ENCODE assay signal across 8 mouse cellular contexts in the genomic region with DNA sequence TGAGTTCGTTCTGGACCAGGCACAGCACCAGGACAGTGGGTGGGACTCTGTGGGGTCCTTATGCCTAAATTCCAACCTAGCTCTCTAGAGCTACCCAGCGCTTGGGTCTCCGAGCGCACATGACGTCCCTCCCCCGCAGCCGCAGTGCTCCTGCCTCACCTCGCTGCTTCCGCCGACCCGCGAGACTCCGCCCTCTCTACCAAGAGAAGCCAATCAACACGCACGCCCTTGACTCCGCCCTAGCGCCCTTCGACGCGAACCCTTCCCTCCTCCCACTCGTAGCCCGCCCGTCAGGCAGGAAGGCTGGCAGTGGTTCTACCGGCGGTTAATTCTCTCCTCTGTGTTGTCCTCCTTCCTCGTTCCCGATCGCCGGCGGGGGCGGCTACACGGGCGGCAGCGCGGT. TPM values are rescaled to one million over a fixed set of nuclear protein-coding genes. Genes with fewer than 3 reads are reported as not detected.
DNase-seq lines count a peak whose midpoint lies in the region; ATAC-seq and TF ChIP-seq lines count a peak whose summit lies in the region.

Gene Mapk1, plus strand, starts transcription at position 252 of the 403 bp plus-strand sequence.

- H3K36me3 ChIP-seq in CH12.LX (replicated peaks in 1 of 2; ENCODE audit: control insufficient read depth in 1 of 2, insufficient read depth in 1 of 2, low read length in 1 of 2), result peaks cover 5 to 28% of the 10 kb centered on the region in 2 experiments
- H3K36me3 ChIP-seq in forebrain, embryonic 11.5 days (ENCODE audit: control insufficient read depth, insufficient read depth, low read length), result no peaks in the 10 kb centered on the region; the same call in 1 of the 2 replicates
- H3K36me3 ChIP-seq in heart, embryonic 16.5 days (ENCODE audit: control insufficient read depth, insufficient read depth), result 0 out of 2 replicates have a peak, but pooled peaks cover under 1% of the 10 kb centered on the region
- peaks cover 12% of the 10 kb centered on the region for H3K36me3 ChIP-seq in liver, embryonic 15.5 days (replicated peaks)
- peaks cover 11% of the 10 kb centered on the region for H3K36me3 ChIP-seq in neural tube, embryonic 12.5 days

- ATAC-seq in forebrain, embryonic 11.5 days (replicated peaks; ENCODE audit: low FRiP score), result peak; percentile 98
- ATAC-seq in heart, embryonic 16.5 days (replicated peaks; ENCODE audit: extremely low read depth, insufficient read depth, low FRiP score), result peak; percentile 98
- ATAC-seq in liver, embryonic 15.5 days (ENCODE audit: insufficient read depth), result peak; percentile 93
- ATAC-seq in neural tube, embryonic 12.5 days (ENCODE audit: low FRiP score, low read depth), result peak; percentile 98

- peak within 1 kb of the TSS; percentile 92 for H3K9ac ChIP-seq in CH12.LX (ENCODE audit: insufficient read depth, low read depth)
- peak within 1 kb of the TSS; percentile 95 for H3K9ac ChIP-seq in forebrain, embryonic 11.5 days (ENCODE audit: low read length)
- H3K9ac ChIP-seq in heart, embryonic 16.5 days (ENCODE audit: low read length), result peak within 1 kb of the TSS; percentile 96
- H3K9ac ChIP-seq in liver, embryonic 15.5 days, result peak within 1 kb of the TSS; percentile 94
- H3K9ac ChIP-seq in neural tube, embryonic 12.5 days, result peak within 1 kb of the TSS; percentile 95

- H3K79me2 ChIP-seq in CH12.LX (replicated peaks; ENCODE audit: control insufficient read depth, extremely low read depth, insufficient read depth, poor library complexity, severe bottlenecking), result peaks cover 46% of the 10 kb centered on the region

- peak within 1 kb of the TSS; percentile 90 for H3K4me2 ChIP-seq in CH12.LX (ENCODE audit: insufficient read depth, low read depth, poor library complexity, severe bottlenecking)
- peak within 1 kb of the TSS; percentile 75 for H3K4me2 ChIP-seq in forebrain, embryonic 11.5 days (ENCODE audit: low read depth, low read length, severe bottlenecking)
- peak within 1 kb of the TSS; percentile 78 for H3K4me2 ChIP-seq in heart, embryonic 16.5 days (ENCODE audit: low read depth, low read length)
- H3K4me2 ChIP-seq in liver, embryonic 15.5 days, result peak within 1 kb of the TSS; percentile 90
- H3K4me2 ChIP-seq in neural tube, embryonic 12.5 days (replicated peaks), result peak within 1 kb of the TSS; percentile 70

- peak; percentile 99 for DNase-seq in CH12.LX (ENCODE audit: extremely low read depth)
- DNase-seq in c-Kit-positive CD71-positive TER-119-negative erythroid progenitor cells, embryonic 14.5 days (ENCODE audit: low read depth), result peak; percentile 94
- peak; percentile 98 for DNase-seq in forebrain, embryonic 11.5 days (ENCODE audit: low spot score)
- DNase-seq in kidney, postnatal 36 days, result peak; percentile 97 to 98
- DNase-seq in telencephalon, adult 2 months (ENCODE audit: low read depth, low spot score), result peak; percentile 96

- TF ChIP-seq RAD21 in CH12.LX (IDR thresholded peaks at IDR 0.05; ENCODE audit: low read depth, low read length), result no peak; the same call in 1 of the 2 replicates

- H3K4me1 ChIP-seq in CH12.LX (ENCODE audit: control insufficient read depth in 1 of 2, insufficient read depth in 2 of 2), result peaks cover 8 to 45% of the 10 kb centered on the region in 2 experiments
- no peaks in the 10 kb centered on the region; the same call in 1 of the 2 replicates for H3K4me1 ChIP-seq in forebrain, embryonic 11.5 days (replicated peaks; ENCODE audit: control insufficient read depth, insufficient read depth, low read length)
- H3K4me1 ChIP-seq in heart, embryonic 16.5 days (ENCODE audit: control insufficient read depth, insufficient read depth, low read length), result peaks cover 16% of the 10 kb centered on the region
- H3K4me1 ChIP-seq in liver, embryonic 15.5 days (replicated peaks), result peaks cover 28% of the 10 kb centered on the region
- peaks cover 16% of the 10 kb centered on the region for H3K4me1 ChIP-seq in neural tube, embryonic 12.5 days

- TF ChIP-seq EP300 in CH12.LX (IDR thresholded peaks at IDR 0.05; ENCODE audit: low read length), result no peak

- in situ Hi-C loops in CH12.LX (cut with MboI; ENCODE audit: low pct_ligation_motif_present, low pct_unique_long_range_greater_than_20kb, low sequenced_read_pairs), result no loop called here

- H3K4me3 ChIP-seq in CH12.LX (replicated peaks in 1 of 3; ENCODE audit: low read depth in 2 of 3, low read length in 2 of 3, poor library complexity in 1 of 3), result peak within 1 kb of the TSS; percentile 67 to 94 (median 88)
- peak within 1 kb of the TSS; percentile 98 for H3K4me3 ChIP-seq in forebrain, embryonic 11.5 days (ENCODE audit: low read depth, low read length)
- peak within 1 kb of the TSS; percentile 87 for H3K4me3 ChIP-seq in heart, embryonic 16.5 days (ENCODE audit: low read length)
- peak within 1 kb of the TSS; percentile 99 for H3K4me3 ChIP-seq in liver, embryonic 15.5 days (replicated peaks)
- peak within 1 kb of the TSS; percentile 97 for H3K4me3 ChIP-seq in neural tube, embryonic 12.5 days

- WGBS in forebrain, embryonic 11.5 days, result 0% methylated on average over 35 of the region's 35 CpGs
- WGBS in heart, embryonic 16.5 days, result under 1% methylated on average over 35 of the region's 35 CpGs
- under 1% methylated on average over 35 of the region's 35 CpGs for WGBS in liver, embryonic 15.5 days (ENCODE audit: insufficient replicate concordance)
- WGBS in neural tube, embryonic 12.5 days, result under 1% methylated on average over 35 of the region's 35 CpGs

- H3K27me3 ChIP-seq in CH12.LX (replicated peaks), result peaks cover 3% of the 10 kb centered on the region
- H3K27me3 ChIP-seq in forebrain, embryonic 11.5 days (ENCODE audit: control insufficient read depth, insufficient read depth, low read length), result no peaks in the 10 kb centered on the region
- no peaks in the 10 kb centered on the region for H3K27me3 ChIP-seq in heart, embryonic 16.5 days (ENCODE audit: control insufficient read depth, insufficient read depth, low read length)
- no peaks in the 10 kb centered on the region for H3K27me3 ChIP-seq in liver, embryonic 15.5 days
- H3K27me3 ChIP-seq in neural tube, embryonic 12.5 days (replicated peaks), result no peaks in the 10 kb centered on the region

- TF ChIP-seq POLR2A in CH12.LX (IDR thresholded peaks at IDR 0.05; ENCODE audit: low read depth, low read length), result peak; percentile 98

- dilution Hi-C loops in CH12.LX (cut with MboI; ENCODE audit: extremely low pct_ligation_motif_present, extremely low pct_unique_long_range_greater_than_20kb, low sequenced_read_pairs), result no loop called here

- peak within 1 kb of the TSS; percentile 92 for H3K27ac ChIP-seq in CH12.LX (ENCODE audit: insufficient read depth, low read depth)
- H3K27ac ChIP-seq in forebrain, embryonic 11.5 days (ENCODE audit: low read depth, low read length), result peak within 1 kb of the TSS; percentile 85
- H3K27ac ChIP-seq in heart, embryonic 16.5 days (ENCODE audit: low read length), result peak within 1 kb of the TSS; percentile 95
- H3K27ac ChIP-seq in liver, embryonic 15.5 days (replicated peaks), result peak within 1 kb of the TSS; percentile 91
- H3K27ac ChIP-seq in neural tube, embryonic 12.5 days, result peak within 1 kb of the TSS; percentile 94

- H3K9me3 ChIP-seq in CH12.LX (replicated peaks; ENCODE audit: low read length), result peaks cover 2% of the 10 kb centered on the region
- H3K9me3 ChIP-seq in forebrain, embryonic 11.5 days (ENCODE audit: control insufficient read depth, low read length), result no peaks in the 10 kb centered on the region
- no peaks in the 10 kb centered on the region; the same call in 1 of the 2 replicates for H3K9me3 ChIP-seq in heart, embryonic 16.5 days (replicated peaks; ENCODE audit: control insufficient read depth, low read length)
- H3K9me3 ChIP-seq in liver, embryonic 15.5 days (replicated peaks), result no peaks in the 10 kb centered on the region
- H3K9me3 ChIP-seq in neural tube, embryonic 12.5 days, result no peaks in the 10 kb centered on the region

- no peak for TF ChIP-seq CTCF in CH12.LX (conservative IDR thresholded peaks at IDR 0.05 in 1 of 2, IDR thresholded peaks at IDR 0.05 in 1 of 2; ENCODE audit: low read depth in 2 of 2, low read length in 2 of 2)

TF ChIP-seq in CH12.LX, 34 proteins besides CTCF, POLR2A, EP300 and RAD21 (continues in another document):
- TF ChIP-seq USF2 (conservative IDR thresholded peaks at IDR 0.05; ENCODE audit: low read depth, low read length) (0 out of 2 replicates have a peak, but pooled peaks have one; percentile 28), JUN (IDR thresholded peaks at IDR 0.05; ENCODE audit: insufficient read depth, low read depth, low read length) (no peak), MAFK (IDR thresholded peaks at IDR 0.05; ENCODE audit: insufficient replicate concordance, low read length) (no peak), CHD1 (IDR thresholded peaks at IDR 0.05; ENCODE audit: low read depth, low read length) (no peak), NRF1 (IDR thresholded peaks at IDR 0.05; ENCODE audit: low read depth, low read length) (peak; percentile 79), RCOR1 (conservative IDR thresholded peaks at IDR 0.05; ENCODE audit: low read depth, low read length) (0 out of 2 replicates have a peak, but pooled peaks have one; percentile 30), TBP (conservative IDR thresholded peaks at IDR 0.05; ENCODE audit: low read depth, low read length) (peak; percentile 91), USF1 (IDR thresholded peaks at IDR 0.05; ENCODE audit: low read depth, low read length) (peak; percentile 40; the same call in 1 of the 2 replicates), CHD2 (IDR thresholded peaks at IDR 0.05; ENCODE audit: low read length) (peak; percentile 77), ETS1 (conservative IDR thresholded peaks at IDR 0.05; ENCODE audit: low read depth, low read length) (peak; percentile 26; the same call in 1 of the 2 replicates), MXI1 (IDR thresholded peaks at IDR 0.05; ENCODE audit: low read depth, low read length) (peak; percentile 81), ZC3H11A (IDR thresholded peaks at IDR 0.05; ENCODE audit: low read depth, low read length) (no peak), NELFE (IDR thresholded peaks at IDR 0.05; ENCODE audit: low read depth, low read length) (peak; percentile 99), ZMIZ1 (IDR thresholded peaks at IDR 0.05; ENCODE audit: low read depth, low read length) (peak; percentile 97), GABPA (IDR thresholded peaks at IDR 0.05; ENCODE audit: insufficient replicate concordance, low read depth, low read length) (no peak), KAT2A (IDR thresholded peaks at IDR 0.05; ENCODE audit: insufficient replicate concordance, low read length) (peak; percentile 89), TCF12 (IDR thresholded peaks at IDR 0.05; ENCODE audit: low read depth, low read length) (peak; percentile 98)

RNA-seq across cellular contexts. Expression of gene Mapk1, which starts in this region (rescaled TPM):
- total RNA-seq in CH12.LX (2012; rRNA removed) (162 and 190 TPM in 2 replicates), CH12.LX (2014; rRNA removed) (317 and 322 TPM in 2 replicates)
- polyA plus RNA-seq in CH12.LX (2012; ENCODE audit: insufficient read length, low read depth), result 234 and 244 TPM in 2 replicates
- 197 and 202 TPM in 2 replicates for polyA plus RNA-seq in forebrain, embryonic 11.5 days (2014; fragmentation: Nextera tagmentation; extraction: Ambion mirVana)
- polyA plus RNA-seq in heart, embryonic 16.5 days (2015; fragmentation: Nextera tagmentation; extraction: Ambion mirVana), result 129 and 131 TPM in 2 replicates
- 80.3 and 82.0 TPM in 2 replicates for polyA plus RNA-seq in liver, embryonic 15.5 days (2015; fragmentation: Nextera tagmentation; extraction: Ambion mirVana)
- 177 and 184 TPM in 2 replicates for polyA plus RNA-seq in neural tube, embryonic 12.5 days (2016; fragmentation: Nextera tagmentation; extraction: Ambion mirVana)

Comparison
In these comparisons a context has a peak if more than half of its experiments do, and no peak if none do; other contexts are left out.
1. Peak in every context shown above with its lines: DNase-seq, ATAC-seq, H3K4me3 ChIP-seq and H3K27ac ChIP-seq.